Mouse (Mus musculus) ES-E14 (cell line): ENCODE measurements around the gene Snapc4. TPM values are rescaled to one million over a fixed set of nuclear protein-coding genes. Genes with fewer than 3 reads are reported as not detected.

Experiments
- DNase-seq: peaks from one replicate; pipeline ENCODE4 v3.0.0-alpha.2; 2013; ENCODE audit warnings: low read depth, low spot score
- H3K27ac ChIP-seq: 2 replicates; pipeline ENCODE4 v1.5.1; 2012; ENCODE audit warnings: low read depth, mild to moderate bottlenecking, low read length, moderate library complexity, mixed read lengths; ENCODE audit not compliant: poor library complexity, insufficient read depth, severe bottlenecking
- H3K36me3 ChIP-seq: 2 replicates; pipeline ENCODE4 v1.6.1; 2012; ENCODE audit warnings: mild to moderate bottlenecking, low read length, moderate library complexity, mixed read lengths; ENCODE audit not compliant: control insufficient read depth, poor library complexity, insufficient read depth, severe bottlenecking
- H3K4me1 ChIP-seq, 2 experiments: fragments of 150-350 bp in 1 of 2; sonication (generic) in 1 of 2; 2 replicates each; pipeline ENCODE4 v1.6.1; 2012; ENCODE audit warnings: low read length in 2 of 2, mild to moderate bottlenecking in 1 of 2, mixed read lengths in 1 of 2; ENCODE audit not compliant: control insufficient read depth in 2 of 2, insufficient read depth in 2 of 2, poor library complexity in 1 of 2
- H3K4me3 ChIP-seq, 2 experiments: fragments of 150-350 bp in 1 of 2; sonication (generic) in 1 of 2; 2 replicates each; pipeline ENCODE4 v1.5.1; 2012; ENCODE audit warnings: low read length in 2 of 2, low read depth in 1 of 2, mild to moderate bottlenecking in 1 of 2, mixed read lengths in 1 of 2; ENCODE audit not compliant: insufficient read depth in 1 of 2, poor library complexity in 1 of 2, severe bottlenecking in 1 of 2
- H3K9ac ChIP-seq: 2 replicates; pipeline ENCODE4 v1.6.1; 2012; ENCODE audit warnings: low read depth, mild to moderate bottlenecking, low read length, mixed read lengths; ENCODE audit not compliant: poor library complexity, insufficient read depth, severe bottlenecking
- H3K9me3 ChIP-seq: fragments of 150-350 bp; sonication (generic); 2 replicates; pipeline ENCODE4 v1.6.1; 2012; ENCODE audit warnings: low read depth, mild to moderate bottlenecking, low read length; ENCODE audit not compliant: control insufficient read depth, insufficient read depth
- CHD2 ChIP-seq: IDR thresholded peaks from 2 replicates; pipeline ENCODE4 v1.6.1; 2014; ENCODE audit warnings: mild to moderate bottlenecking, low read depth, low read length, inconsistent platforms
- HCFC1 ChIP-seq: IDR thresholded peaks from 2 replicates; pipeline ENCODE4 v1.6.1; 2012; ENCODE audit warnings: low read length, inconsistent platforms, borderline replicate concordance; ENCODE audit not compliant: insufficient read depth
- MAFK ChIP-seq: IDR thresholded peaks from 2 replicates; pipeline ENCODE4 v1.6.1; 2014; ENCODE audit warnings: mild to moderate bottlenecking, low read depth, low read length, inconsistent platforms; ENCODE audit not compliant: insufficient read depth
- ZC3H11A ChIP-seq: IDR thresholded peaks from 2 replicates; pipeline ENCODE4 v1.6.1; 2012; ENCODE audit warnings: low read depth, mild to moderate bottlenecking, inconsistent platforms, low read length, borderline replicate concordance
- ZNF384 ChIP-seq: IDR thresholded peaks from 2 replicates; pipeline ENCODE4 v1.6.1; 2012; ENCODE audit warnings: low read depth, low read length, inconsistent platforms
- in situ Hi-C, 2 experiments: fragments of 600-800 bp; cut with MboI; formaldehyde crosslinking; loops; one replicate each; pipeline ENCODE4 v1.15.1; 2025; ENCODE audit warnings: low sequenced_read_pairs in 2 of 2, inconsistent platforms in 1 of 2; ENCODE audit not compliant: unreplicated experiment in 2 of 2
- total RNA-seq: library from RNA; depleted of rRNA; stranded (reverse); fragments of 300-350 nt; gene quantifications from 2 replicates; pipeline ENCODE4 v1.2.3, GENCODE M21; 2012

Snapc4 gene
- total RNA-seq, 1 experiment: 79.2 TPM

GRCm38 (mm10) chr2:26360772-26361171 lies 19.7 kb downstream of the Snapc4 start, which contains the start of gene Card9:
Card9 (minus strand) TSS chr2:26360918.
- TF ChIP-seq CHD2: no peak
- TF ChIP-seq MAFK: no peak
- TF ChIP-seq ZC3H11A: no peak
- no peak for TF ChIP-seq HCFC1
- no peaks in the 10 kb centered on the region for H3K9me3 ChIP-seq
- H3K36me3 ChIP-seq: peaks cover 23% of the 10 kb centered on the region
- no peak within 1 kb of the TSS for H3K9ac ChIP-seq
- H3K4me3 ChIP-seq: no peak within 1 kb of the TSS
- H3K4me1 ChIP-seq: peaks cover 0 to 13% of the 10 kb centered on the region in 2 experiments; a peak in 2 of 4 replicates
- DNase-seq: no peak
- H3K27ac ChIP-seq: no peak within 1 kb of the TSS
- in situ Hi-C loops: no loop called here

- no peaks in the 10 kb centered on the region for H3K9me3 ChIP-seq
- H3K9ac ChIP-seq: no peak overlapping the region
- no peak for DNase-seq
- peaks cover 0 to 13% of the 10 kb centered on the region in 2 experiments; a peak in 2 of 4 replicates for H3K4me1 ChIP-seq
- in situ Hi-C loops: no loop called here
- TF ChIP-seq ZC3H11A (no peak), ZNF384 (no peak), CHD2 (no peak), HCFC1 (no peak), MAFK (no peak)
- H3K36me3 ChIP-seq: peaks cover 15% of the 10 kb centered on the region
- no peak overlapping the region for H3K27ac ChIP-seq
- no peak overlapping the region for H3K4me3 ChIP-seq
Observed at GRCm38 (mm10) chr2:26359983-26360382, 20.5 kb downstream of the Snapc4 start.

- Histone ChIP-seq H3K4me3 (no peak overlapping the region), H3K36me3 (peaks cover 3% of the 10 kb centered on the region), H3K4me1 (peaks cover 0 to 13% of the 10 kb centered on the region in 2 experiments; a peak in 2 of 4 replicates), H3K27ac (no peak overlapping the region), H3K9me3 (no peaks in the 10 kb centered on the region), H3K9ac (no peak overlapping the region)
- in situ Hi-C loops: no loop called here
- no peak for DNase-seq
- no peak for TF ChIP-seq MAFK
- TF ChIP-seq HCFC1: no peak
- no peak for TF ChIP-seq ZC3H11A
- TF ChIP-seq ZNF384: no peak
- TF ChIP-seq CHD2: no peak
Observed at GRCm38 (mm10) chr2:26358667-26359320, 21.7 kb downstream of the Snapc4 start.

GRCm38 (mm10) chr2:26357484-26357883 lies 23.0 kb downstream of the Snapc4 start:
- H3K36me3 ChIP-seq: no peaks in the 10 kb centered on the region; the same call in 1 of the 2 replicates
- peaks cover 0 to 16% of the 10 kb centered on the region in 2 experiments; a peak in 2 of 4 replicates for H3K4me1 ChIP-seq
- no peak overlapping the region for H3K9ac ChIP-seq
- H3K4me3 ChIP-seq: no peak overlapping the region
- in situ Hi-C loops: no loop called here
- H3K27ac ChIP-seq: no peak overlapping the region
- no peak for DNase-seq
- TF ChIP-seq CHD2 (no peak), ZNF384 (no peak), MAFK (no peak), HCFC1 (no peak), ZC3H11A (no peak)
- no peaks in the 10 kb centered on the region for H3K9me3 ChIP-seq

- no peak for TF ChIP-seq CHD2
- no peak for TF ChIP-seq ZNF384
- no peak for TF ChIP-seq MAFK
- TF ChIP-seq ZC3H11A: no peak
- no peak for TF ChIP-seq HCFC1
- no peaks in the 10 kb centered on the region for H3K9me3 ChIP-seq
- no peaks in the 10 kb centered on the region for H3K36me3 ChIP-seq
- no peak overlapping the region for H3K27ac ChIP-seq
- in situ Hi-C loops: no loop called here
- H3K4me1 ChIP-seq: peaks cover 0 to 16% of the 10 kb centered on the region in 2 experiments; a peak in 2 of 4 replicates
- no peak for DNase-seq
- H3K9ac ChIP-seq: no peak overlapping the region
- H3K4me3 ChIP-seq: no peak overlapping the region
Observed at GRCm38 (mm10) chr2:26356678-26357077, 23.8 kb downstream of the Snapc4 start.
